Mouse (Mus musculus) neural tube, embryonic 10.5 days (tissue): ENCODE data around the gene Mical3.

Experiments
- DNase-seq: peaks from one replicate; pipeline ENCODE4 v3.0.0-alpha.2; 2017; ENCODE audit warnings: low spot score; ENCODE audit errors: extremely low spot score

Gene Mical3

GRCm38 (mm10) chr6:121146798-121147197 is 16.0 kb upstream of the Mical3 start:
- no peak for DNase-seq

GRCm38 (mm10) chr6:121145906-121146305 is 15.1 kb upstream of the Mical3 start:
- peak; percentile 55 for DNase-seq

- peak; percentile 44 for DNase-seq
Measured at GRCm38 (mm10) chr6:121145010-121145604, 14.3 kb upstream of the Mical3 start.

GRCm38 (mm10) chr6:121144066-121144465 is 13.3 kb upstream of the Mical3 start:
- DNase-seq, result no peak

- no peak for DNase-seq
Measured at GRCm38 (mm10) chr6:121143439-121143838, 12.6 kb upstream of the Mical3 start.

GRCm38 (mm10) chr6:121142298-121142697 is 11.5 kb upstream of the Mical3 start:
- DNase-seq, result no peak

GRCm38 (mm10) chr6:121139271-121139670 is 8.5 kb upstream of the Mical3 start:
- no peak for DNase-seq

GRCm38 (mm10) chr6:121138338-121139040 is 7.7 kb upstream of the Mical3 start:
- no peak for DNase-seq

- DNase-seq, result no peak
Measured at GRCm38 (mm10) chr6:121137222-121137621, 6.4 kb upstream of the Mical3 start.

GRCm38 (mm10) chr6:121134884-121135283 is 4.1 kb upstream of the Mical3 start:
- no peak for DNase-seq

GRCm38 (mm10) chr6:121134249-121134648 is 3.5 kb upstream of the Mical3 start:
- DNase-seq, result no peak

GRCm38 (mm10) chr6:121130039-121130705 is 627 bp downstream of the Mical3 start:
- DNase-seq, result peak; percentile 95

- DNase-seq, result peak; percentile 55
Measured at GRCm38 (mm10) chr6:121129506-121129905, 1.3 kb downstream of the Mical3 start.

GRCm38 (mm10) chr6:121128736-121129135 is 2.1 kb downstream of the Mical3 start:
- no peak for DNase-seq

- no peak for DNase-seq
Measured at GRCm38 (mm10) chr6:121127726-121128125, 3.1 kb downstream of the Mical3 start.

- no peak for DNase-seq
Measured at GRCm38 (mm10) chr6:121126202-121126601, 4.6 kb downstream of the Mical3 start.

GRCm38 (mm10) chr6:121122739-121123241 is 8.0 kb downstream of the Mical3 start:
- DNase-seq, result no peak

- no peak for DNase-seq
Measured at GRCm38 (mm10) chr6:121120776-121121175, 10.0 kb downstream of the Mical3 start.

- DNase-seq, result no peak
Measured at GRCm38 (mm10) chr6:121117971-121118755, 12.6 kb downstream of the Mical3 start.

GRCm38 (mm10) chr6:121117142-121117541 is 13.7 kb downstream of the Mical3 start:
- DNase-seq, result no peak

- DNase-seq, result no peak
Measured at GRCm38 (mm10) chr6:121116434-121116833, 14.4 kb downstream of the Mical3 start.
